Mouse (Mus musculus): Measurements from ENCODE around the gene Rab37.
A peak's percentile ranks its signal among the peaks of the same experiment; 100 is the strongest.

Rab37 gene

GRCm38 (mm10) chr11:115131768-115132381 lies 40.6 kb downstream of the Rab37 start:
- DNase-seq (ENCODE audit: low read depth) = no peak

DNA sequence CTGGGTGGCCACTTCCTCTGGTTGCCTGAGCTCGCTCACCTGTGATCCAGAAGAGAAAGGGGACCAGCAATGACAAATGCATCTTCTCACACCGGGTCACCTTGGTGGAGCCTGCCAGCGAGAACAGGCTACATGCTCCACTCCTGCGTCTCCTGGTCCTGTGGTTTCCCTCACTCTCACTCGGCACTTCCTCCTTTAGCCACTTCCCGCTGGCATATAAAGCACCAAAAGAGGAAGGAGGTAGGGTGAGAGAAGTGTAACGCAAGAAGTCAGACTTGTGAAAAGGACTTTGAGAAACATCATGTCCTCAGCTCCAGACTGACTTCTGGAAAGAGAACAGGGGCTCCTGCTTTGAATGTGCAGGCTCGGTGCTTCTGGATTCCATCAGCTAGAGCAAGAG lies 42.6 kb downstream of the Rab37 start, which contains the start of gene Cd300lf:
Cd300lf (minus strand) TSS at position 193 of the 400 bp plus-strand sequence.
- no peak for DNase-seq (ENCODE audit: low read depth)

DNA sequence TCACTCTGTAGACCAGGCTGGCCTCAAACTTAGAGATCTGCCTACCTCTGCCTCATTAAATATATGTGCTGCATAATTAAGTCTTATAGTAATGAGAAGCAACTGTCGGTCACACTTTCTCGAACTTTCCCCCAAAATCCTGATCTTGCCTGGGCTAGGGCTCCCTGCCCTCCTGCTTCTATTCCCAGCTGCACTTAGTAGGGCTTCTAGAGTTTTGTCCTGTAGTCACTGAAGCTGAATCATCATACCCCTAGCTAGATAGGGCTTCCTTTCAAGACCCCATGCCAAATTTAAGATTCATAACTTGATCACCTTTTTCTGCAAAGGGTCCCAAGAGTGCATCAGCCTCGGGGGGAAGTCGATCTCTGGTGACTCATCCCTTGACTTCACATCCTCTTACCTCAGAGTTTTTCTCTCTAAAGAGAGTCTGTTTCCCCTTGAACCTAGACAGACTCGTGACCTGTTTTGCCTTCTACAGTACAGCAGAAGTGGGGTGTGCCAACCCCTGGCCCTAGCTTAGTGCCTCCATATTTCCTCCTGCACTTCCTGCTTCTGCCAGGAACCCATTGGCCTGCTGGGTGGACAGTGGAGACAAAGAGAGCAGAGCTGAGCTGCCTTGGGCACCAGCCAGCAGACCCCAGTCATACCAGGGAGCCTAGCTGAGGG lies 47.5 kb downstream of the Rab37 start:
- DNase-seq (ENCODE audit: low read depth) = no peak

DNA sequence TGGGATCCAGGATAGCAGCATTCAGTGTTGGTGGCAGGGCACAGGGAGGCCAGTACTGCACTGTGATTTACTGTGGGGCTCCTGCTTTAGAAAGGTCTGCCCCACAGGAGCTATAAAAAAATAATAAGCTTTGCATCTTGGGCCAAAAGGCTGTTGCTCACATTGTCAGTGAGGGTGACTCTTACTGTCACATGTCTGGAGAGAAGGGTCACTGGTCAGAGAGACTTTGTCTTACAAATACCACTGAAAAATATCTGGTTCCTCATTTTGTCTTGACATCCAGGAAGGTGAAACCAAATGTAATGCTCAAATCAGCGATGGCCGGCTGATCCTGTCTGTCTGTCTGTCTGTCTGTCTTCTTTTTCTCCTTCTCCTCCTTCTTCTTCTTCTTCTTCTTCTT lies 50.7 kb downstream of the Rab37 start:
- no peak for DNase-seq (ENCODE audit: low read depth)

DNA sequence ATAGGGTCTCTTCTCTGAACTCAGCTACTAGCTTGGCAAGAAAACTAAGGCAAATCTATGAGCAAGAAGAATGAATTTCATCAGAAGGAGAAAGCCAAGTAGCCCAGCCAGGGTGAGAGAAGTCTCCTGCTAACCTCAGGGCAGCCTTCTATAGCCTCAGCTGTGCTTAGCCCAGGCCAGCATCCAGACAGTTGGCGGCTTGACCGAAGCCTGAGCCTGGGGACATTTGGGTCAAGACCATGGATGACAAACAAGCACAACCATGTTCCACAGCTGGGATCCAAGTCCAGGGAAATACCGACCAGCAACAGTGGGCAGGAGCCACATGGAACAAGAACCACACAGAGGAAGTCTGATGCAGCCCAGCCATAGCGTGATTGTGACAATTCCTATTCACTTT lies 56.6 kb downstream of the Rab37 start:
- DNase-seq (ENCODE audit: low read depth) = no peak

- DNase-seq (ENCODE audit: low read depth) = no peak
Observed at GRCm38 (mm10) chr11:115150741-115151254, 59.6 kb downstream of the Rab37 start.

DNA sequence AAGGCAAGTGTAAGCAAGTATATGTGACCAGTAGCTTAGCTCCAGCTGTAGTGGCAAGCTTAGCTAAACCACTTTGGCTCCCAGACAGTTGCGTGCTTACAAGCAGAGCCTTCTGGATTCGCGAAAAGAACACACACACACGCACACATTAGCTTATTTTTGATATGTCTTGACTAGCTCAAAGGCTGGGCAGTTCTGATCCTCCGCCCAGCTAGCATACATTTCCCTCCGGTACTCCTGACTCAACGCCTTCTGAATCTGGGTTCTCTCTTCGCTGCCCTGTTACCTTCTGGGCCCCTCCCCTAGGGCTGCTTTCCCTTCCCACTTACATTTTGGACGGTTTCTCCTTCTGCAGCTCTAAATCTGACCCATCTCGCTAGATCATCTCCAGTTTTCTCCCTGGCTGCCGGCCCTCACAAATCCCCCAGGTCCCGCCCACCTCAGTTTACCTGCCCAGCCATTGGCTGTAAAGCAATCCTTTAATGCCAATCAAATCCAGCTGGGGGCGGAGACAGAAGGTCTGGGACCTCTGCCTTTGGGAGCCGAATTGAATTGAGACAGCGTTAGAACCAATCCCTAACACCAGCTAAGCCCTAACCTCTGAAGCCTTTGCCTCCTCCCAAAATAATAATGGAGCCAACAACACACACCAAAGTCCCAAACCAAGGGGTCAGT lies 60.7 kb downstream of the Rab37 start:
- DNase-seq (ENCODE audit: low read depth) = no peak

DNA sequence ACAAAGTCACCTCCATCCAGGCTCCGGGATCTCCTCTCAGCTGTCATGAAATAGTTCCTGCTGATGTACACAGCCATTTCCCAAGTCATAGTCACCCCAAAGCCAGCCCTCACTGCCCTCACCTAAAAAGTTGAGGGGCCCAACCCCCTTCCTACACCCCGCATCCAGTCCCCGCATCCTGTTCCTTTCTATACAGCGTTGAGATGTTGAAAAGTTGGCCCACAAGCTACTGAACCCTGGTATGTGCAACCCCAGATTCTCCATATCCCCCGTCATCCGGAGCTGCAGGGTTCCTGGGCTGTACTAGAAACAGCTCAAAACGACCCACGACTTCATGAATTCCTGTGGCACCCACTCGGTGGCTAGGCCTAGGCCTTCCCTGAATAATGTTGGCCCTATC lies 61.9 kb downstream of the Rab37 start:
- no peak for DNase-seq (ENCODE audit: low read depth)

DNA sequence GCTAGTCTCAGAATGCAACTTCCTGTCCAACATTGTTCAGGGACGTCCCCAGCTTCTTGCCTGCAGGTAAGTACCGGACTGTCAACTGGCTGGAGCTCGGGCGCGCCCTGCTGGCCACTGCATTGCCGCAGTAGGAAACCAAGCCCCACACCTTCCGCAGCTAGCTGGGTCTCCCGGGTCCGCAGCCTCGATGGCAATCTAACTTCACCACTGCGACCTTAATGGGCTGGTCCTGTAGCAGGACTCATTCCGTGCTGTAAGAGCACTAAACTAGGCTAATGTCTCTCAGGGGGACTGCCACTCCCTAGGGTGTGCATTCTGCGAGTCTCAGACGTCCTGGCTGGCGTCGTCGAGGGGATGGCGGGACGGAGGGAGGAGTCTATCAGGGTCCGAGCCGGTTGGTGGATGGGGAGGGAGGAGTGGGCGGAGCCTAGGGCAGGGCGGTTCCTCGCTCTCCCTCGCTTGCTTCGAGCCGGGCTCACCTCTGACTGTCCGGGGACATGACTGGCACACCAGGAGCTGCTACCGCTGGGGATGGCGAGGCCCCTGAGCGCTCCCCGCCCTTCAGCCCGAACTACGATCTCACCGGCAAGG lies 62.6 kb downstream of the Rab37 start:
- DNase-seq (ENCODE audit: low read depth) = peak; percentile 85

- DNase-seq (ENCODE audit: low read depth) = no peak
Observed at GRCm38 (mm10) chr11:115155053-115155634, 63.9 kb downstream of the Rab37 start.

GRCm38 (mm10) chr11:115157933-115158719 lies 66.9 kb downstream of the Rab37 start:
- no peak for DNase-seq (ENCODE audit: low read depth)

DNA sequence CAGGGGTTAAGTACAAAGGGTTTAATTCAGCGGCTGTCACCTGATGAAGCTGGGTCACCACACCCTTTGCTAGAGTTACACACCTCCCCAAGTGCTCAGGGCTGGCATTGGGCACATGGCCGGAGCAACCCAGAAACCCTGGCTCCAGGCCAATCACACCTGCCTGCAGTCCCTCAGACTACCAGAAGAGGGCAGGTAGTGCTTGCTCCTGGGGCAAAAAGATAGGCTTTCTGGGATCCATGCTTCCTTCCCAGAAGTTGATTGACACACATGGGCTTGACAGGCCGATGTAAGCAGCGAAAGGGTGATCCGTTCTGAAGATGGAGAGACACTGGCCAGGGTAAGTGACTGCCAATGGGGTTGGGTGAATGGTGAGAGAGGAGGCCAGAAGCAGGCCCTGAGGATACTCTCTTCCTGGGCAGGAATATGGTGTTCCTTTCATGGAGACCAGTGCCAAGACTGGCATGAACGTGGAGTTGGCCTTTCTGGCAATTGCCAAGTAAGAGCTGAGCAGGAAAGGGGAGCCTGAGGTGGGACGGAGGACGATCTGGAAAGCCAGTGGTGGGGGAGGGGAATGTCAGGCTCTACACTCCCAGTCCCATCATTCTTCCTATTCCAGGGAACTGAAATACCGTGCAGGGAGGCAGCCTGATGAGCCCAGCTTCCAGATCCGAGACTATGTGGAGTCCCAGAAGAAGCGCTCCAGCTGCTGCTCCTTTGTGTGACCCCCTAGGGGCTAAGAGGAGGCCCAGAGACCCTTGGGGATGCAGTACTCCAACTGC lies 69.0 kb downstream of the Rab37 start:
- DNase-seq (ENCODE audit: low read depth) = no peak

- no peak for DNase-seq (ENCODE audit: low read depth)
Observed at GRCm38 (mm10) chr11:115160883-115161577, 69.8 kb downstream of the Rab37 start.

- no peak for DNase-seq (ENCODE audit: low read depth)
Observed at GRCm38 (mm10) chr11:115161578-115162204, 70.5 kb downstream of the Rab37 start.

- DNase-seq (ENCODE audit: low read depth) = no peak
Observed at GRCm38 (mm10) chr11:115162205-115162601, 71.0 kb downstream of the Rab37 start.

GRCm38 (mm10) chr11:115162832-115163480 lies 71.7 kb downstream of the Rab37 start, which contains the start of gene Slc9a3r1:
Gene Slc9a3r1 (plus strand): TSS chr11:115163341.
- DNase-seq (ENCODE audit: low read depth) = peak; percentile 98

GRCm38 (mm10) chr11:115163568-115164150 lies 72.4 kb downstream of the Rab37 start:
- DNase-seq (ENCODE audit: low read depth) = no peak

GRCm38 (mm10) chr11:115164341-115164975 lies 73.2 kb downstream of the Rab37 start:
- no peak for DNase-seq (ENCODE audit: low read depth)

Measured in c-Kit-positive CD71-negative TER-119-negative erythroid progenitor cells, embryonic 14.5 days (primary cell).